Mouse (Mus musculus) megakaryocyte-erythroid progenitor cell, adult 5 weeks (primary cell): Measurements from ENCODE around the gene Rinl. TPM values are rescaled to one million over a fixed set of nuclear protein-coding genes. Genes with fewer than 3 reads are reported as not detected.

Experiments
- polyA plus RNA-seq: library from polyadenylated mRNA; stranded (reverse); fragments of >175 nt; gene quantifications from 2 replicates; pipeline ENCODE4 v1.2.3, GENCODE M21; 2012

The Rinl gene
- 81.2 and 117 TPM in 2 replicates for polyA plus RNA-seq

GRCm38 (mm10) chr7:28788307-28789195 lies at the start of gene Rinl:
Rinl (plus strand) TSS chr7:28788969.

DNA sequence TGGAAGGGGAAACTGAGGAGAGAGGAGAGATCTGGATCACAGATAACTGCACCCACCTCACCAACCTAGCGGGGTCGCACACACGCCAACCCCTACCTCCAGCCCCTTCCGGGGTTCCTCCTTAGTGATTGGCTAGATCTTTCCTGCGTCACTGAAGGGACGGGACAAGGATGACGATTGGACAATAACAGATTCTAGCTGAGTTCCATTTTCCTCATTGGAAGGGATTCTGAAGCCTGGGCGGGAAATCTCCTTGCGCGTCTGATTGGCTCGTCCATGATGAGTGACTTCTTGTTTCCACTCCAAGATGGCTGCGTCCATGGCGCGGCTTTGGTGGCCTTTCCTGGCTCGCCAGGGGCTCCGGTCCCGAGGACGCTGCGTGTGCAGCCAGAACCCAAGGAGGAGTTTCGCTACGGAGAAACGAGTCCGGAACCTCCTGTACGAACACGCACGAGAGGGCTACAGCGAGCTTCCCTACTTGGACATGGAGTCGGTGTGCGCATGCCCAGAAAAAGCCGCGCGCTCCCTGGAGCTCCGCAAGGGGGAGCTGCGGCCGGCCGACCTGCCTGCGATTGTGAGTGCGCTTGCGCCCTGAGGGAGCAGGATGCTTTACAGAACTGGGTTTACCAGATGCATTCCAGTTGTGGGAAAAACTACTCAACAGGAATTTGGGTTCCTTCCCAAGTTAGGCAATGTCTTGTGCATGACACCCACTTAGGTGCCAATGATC lies 46.9 kb upstream of the Rinl start, which contains the start of the genes Mrps12 and Sars2:
TSS of gene Mrps12 (minus strand) at position 112 of the 730 bp plus-strand sequence.
TSS of gene Sars2 (plus strand) at position 284 of the 730 bp plus-strand sequence.

DNA sequence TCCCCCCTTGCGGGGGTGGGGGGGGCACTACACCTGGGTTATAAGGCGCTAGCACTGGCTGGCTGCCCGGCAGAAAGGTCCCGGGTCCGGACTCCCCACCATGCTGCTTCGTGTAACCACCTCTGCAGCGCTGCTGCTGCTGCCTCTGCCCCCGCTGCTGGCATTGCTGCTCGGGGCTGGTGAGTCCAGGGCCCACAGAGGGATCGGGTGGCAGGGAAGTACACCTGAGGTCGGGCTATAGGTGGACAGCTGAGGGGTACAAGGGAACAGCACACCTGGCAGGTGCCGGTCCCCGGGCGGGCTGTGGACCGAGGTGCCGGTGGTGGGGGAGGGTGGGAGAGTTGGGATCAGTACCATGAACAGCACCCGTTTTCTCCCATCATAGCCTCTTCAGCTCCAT lies 32.7 kb upstream of the Rinl start, which contains the start of gene Ccer2:
TSS of gene Ccer2 (plus strand) at position 96 of the 400 bp plus-strand sequence.

DNA sequence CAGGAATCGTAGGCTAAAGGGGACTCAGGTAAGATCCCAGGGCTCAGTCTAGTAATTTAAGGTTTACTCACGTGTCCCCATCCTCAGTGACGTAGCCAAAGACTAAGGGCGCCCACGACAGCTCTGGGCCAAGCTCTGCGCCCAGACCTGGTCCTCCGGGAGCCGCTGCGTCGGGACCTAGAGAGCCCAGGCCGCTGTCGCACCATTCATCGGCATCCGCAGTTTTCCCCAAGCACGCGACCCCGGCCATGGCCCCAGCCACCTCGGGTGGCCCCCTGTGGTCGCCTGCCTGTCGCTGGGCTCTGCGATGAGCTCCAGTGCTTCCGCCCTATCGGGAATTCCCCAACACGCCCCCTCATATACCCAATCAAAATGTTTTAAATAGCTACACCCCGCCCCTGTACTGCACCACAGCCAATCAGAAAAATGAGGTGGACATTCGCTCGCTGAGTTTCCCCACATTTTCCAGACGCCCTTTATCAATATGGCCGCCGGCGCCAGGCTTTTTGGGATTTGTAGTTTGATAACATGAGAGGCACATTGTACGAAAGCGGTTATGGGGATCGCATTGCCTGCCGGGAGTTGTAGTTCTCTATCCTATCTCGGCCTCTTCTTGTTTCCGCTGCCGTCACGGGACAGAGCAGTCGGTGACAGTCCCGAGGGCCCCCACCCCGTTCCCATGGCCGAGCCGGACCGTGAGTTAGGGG lies 22.4 kb upstream of the Rinl start, which contains the start of gene Sirt2:
TSS of gene Sirt2 (plus strand) at position 563 of the 707 bp plus-strand sequence.

DNA sequence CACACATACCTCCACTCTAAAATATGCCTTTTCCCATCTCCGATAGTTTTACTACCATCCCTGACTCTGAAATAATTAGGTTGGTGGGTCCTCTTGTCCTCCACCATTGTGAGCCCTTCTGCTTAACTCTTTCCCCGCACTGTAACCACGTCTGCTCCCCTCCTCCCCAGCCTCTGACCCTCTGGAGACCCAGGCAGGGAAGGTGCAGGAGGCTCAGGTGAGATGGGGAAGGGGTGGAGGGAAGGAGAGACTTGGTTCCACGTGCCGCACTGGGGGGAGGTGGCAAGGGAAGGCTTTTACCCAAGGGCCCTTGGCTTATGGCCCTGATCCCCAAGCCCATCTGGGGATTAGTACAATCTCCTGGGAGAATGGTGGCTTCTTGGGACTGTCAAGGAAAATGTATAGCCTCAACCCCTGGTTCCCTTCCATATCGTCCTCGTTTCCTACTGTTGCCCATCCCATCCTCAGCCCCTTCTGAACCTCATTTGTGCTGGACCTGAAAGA lies 21.3 kb upstream of the Rinl start, which contains the start of gene Nfkbib:
TSS of gene Nfkbib (minus strand) at position 51 of the 504 bp plus-strand sequence.

DNA sequence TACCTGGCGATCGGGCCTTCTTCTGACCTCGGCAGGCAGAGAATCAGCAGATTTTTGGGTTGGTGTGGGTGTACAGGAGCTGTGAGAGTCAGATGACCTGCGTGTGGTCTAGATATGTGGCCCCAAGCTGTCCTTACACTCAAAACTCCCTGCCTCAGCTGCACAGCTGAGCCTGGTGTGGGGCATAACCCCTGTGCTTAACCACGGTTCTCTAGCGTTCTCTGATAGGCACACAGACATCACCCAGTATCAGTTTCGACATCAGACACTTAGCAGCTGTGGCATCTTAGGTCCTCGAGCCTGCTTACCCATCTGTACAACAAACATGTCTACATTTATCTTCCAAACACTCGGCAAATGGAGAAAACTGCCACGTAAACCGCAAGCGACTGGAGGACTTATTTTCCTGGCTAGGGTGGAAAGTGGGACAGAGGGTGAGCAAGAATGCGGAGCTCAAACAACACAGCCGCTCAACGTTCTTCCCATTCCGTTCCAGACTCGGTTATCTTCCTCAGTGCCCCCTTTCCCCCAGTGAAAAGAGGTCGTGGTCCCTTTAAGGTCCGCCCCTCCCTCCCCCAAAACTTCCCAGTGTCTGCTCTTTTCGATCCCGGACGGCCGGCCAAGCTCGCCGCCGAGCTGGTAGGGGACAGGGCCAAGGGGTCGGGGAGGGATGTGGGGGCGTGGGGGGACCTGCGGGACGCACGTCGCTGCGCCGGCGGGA lies 19.6 kb downstream of the Rinl start, which contains the start of gene Hnrnpl:
TSS of gene Hnrnpl (plus strand) at position 321 of the 721 bp plus-strand sequence.

DNA sequence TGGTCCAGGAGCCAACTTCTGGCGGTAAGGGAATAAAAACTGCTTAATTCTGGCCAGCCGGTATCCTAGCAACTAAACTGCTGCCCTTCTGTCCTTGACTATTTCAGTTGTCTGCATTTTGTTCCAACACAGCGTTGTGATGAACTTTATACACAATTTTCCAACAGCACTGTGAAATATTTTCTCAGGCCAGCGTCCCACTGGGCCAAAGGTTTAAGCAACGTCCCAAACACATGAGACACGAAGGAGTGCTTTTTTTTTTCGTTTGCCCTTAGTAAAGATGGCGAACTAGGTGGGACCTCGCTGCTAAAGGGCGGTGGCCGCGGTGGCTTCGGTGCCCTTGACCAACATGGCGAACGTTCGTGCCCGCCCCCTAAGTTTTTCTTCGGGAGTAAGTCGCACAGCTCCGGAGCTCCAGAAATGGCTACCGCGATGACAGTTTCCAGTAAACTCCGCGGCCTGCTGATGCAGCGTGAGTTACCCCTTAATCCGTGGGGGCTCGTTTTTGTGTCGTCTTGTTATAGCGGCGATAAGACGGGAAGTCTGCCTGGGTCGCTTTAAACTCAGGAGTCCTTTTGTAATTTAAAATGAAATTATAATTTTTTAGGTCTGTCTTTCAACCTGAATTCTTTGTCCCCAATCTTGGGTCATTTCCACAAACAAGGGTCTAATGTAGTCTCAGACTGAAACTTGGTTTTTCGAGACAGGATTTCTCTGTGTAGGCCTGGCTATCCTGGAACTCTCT lies 36.3 kb downstream of the Rinl start, which contains the start of gene Ech1:
TSS of gene Ech1 (plus strand) at position 277 of the 745 bp plus-strand sequence.

DNA sequence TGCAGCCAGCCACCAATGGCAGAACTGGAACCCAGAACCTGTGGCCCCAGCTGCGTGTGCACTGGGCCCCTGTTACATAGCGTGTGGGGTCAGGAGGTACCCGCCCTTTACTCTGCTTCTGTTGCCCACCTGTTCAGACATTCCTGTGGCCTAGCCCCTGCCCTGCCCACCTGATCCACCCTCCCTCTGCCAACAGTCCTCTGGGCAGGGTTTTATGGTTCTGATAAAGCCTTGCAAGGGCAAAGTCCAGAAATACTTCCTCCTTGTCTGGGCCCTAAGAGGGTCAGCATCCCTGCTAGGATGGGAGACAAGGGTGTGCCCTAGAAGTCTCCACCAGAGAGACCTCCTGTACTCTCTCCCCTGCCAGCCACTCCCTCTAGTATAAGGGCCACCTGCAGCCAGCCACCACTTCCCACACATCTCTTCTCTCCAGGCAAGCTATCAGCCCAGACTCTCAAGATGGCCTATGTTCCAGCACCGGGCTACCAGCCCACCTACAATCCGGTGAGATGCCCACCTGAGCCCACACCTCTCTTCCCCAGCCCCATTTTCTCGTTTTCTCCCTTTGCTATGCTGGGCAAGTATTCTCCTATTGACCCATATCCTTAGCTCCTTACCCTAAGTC lies 45.1 kb downstream of the Rinl start, which contains the start of gene Lgals4:
TSS of gene Lgals4 (plus strand) at position 132 of the 625 bp plus-strand sequence.

Other genes starting within 250 kb of the Rinl start
- not detected in 2 replicates for gene Sycn, start 248.1 kb upstream of the Rinl start, polyA plus RNA-seq
- gene Nccrp1, start 241.7 kb upstream of the Rinl start, polyA plus RNA-seq = 5.8 and 5.9 TPM in 2 replicates
- gene Samd4b, start 190.8 kb upstream of the Rinl start, polyA plus RNA-seq = 92.1 and 106 TPM in 2 replicates
- 41.7 and 46.1 TPM in 2 replicates for gene Pak4, start 190.8 kb upstream of the Rinl start, polyA plus RNA-seq
- gene Acp7, start 157.6 kb upstream of the Rinl start, polyA plus RNA-seq = not detected in 2 replicates
- gene Fbxo27, start 96.1 kb upstream of the Rinl start, polyA plus RNA-seq = 0.17 and 0.21 TPM in 2 replicates
- gene Fbxo17, start 72.2 kb upstream of the Rinl start, polyA plus RNA-seq = 1.5 and 2.0 TPM in 2 replicates
- 279 and 329 TPM in 2 replicates for gene Mrps12, start 47.1 kb upstream of the Rinl start, polyA plus RNA-seq
- gene Sars2, start 47.0 kb upstream of the Rinl start, polyA plus RNA-seq = 46.8 and 59.0 TPM in 2 replicates
- not detected in 2 replicates for gene Ccer2, start 32.8 kb upstream of the Rinl start, polyA plus RNA-seq
- gene Sirt2, start 22.2 kb upstream of the Rinl start, polyA plus RNA-seq = 169 and 196 TPM in 2 replicates
- 199 and 221 TPM in 2 replicates for gene Nfkbib, start 21.5 kb upstream of the Rinl start, polyA plus RNA-seq
- 401 and 425 TPM in 2 replicates for gene Hnrnpl, start 19.6 kb downstream of the Rinl start, polyA plus RNA-seq
- 29.7 and 33.0 TPM in 2 replicates for gene Ech1, start 36.2 kb downstream of the Rinl start, polyA plus RNA-seq
- gene Lgals4, start 44.9 kb downstream of the Rinl start, polyA plus RNA-seq = 1.2 and 3.4 TPM in 2 replicates
- gene Lgals7, start 74.9 kb downstream of the Rinl start, polyA plus RNA-seq = 0.29 and 0.53 TPM in 2 replicates
- gene Capn12, start 92.5 kb downstream of the Rinl start, polyA plus RNA-seq = not detected in 2 replicates
- 339 and 350 TPM in 2 replicates for gene Actn4, start 173.4 kb downstream of the Rinl start, polyA plus RNA-seq
- 182 and 191 TPM in 2 replicates for gene Eif3k, start 192.9 kb downstream of the Rinl start, polyA plus RNA-seq
- gene Map4k1, start 193.1 kb downstream of the Rinl start, polyA plus RNA-seq = 292 and 327 TPM in 2 replicates